Mouse (Mus musculus) hindbrain, embryonic 15.5 days (tissue): Measurements from ENCODE around the gene Fcgr4. TPM values are rescaled to one million over a fixed set of nuclear protein-coding genes. Genes with fewer than 3 reads are reported as not detected.

Experiments used
- ATAC-seq: fragments of 200-750 bp; cut with Nextera tagmentation; 2 replicates; pipeline ENCODE4 v1.8.0; 2017; ENCODE audit warnings: low read depth, moderate number of reproducible peaks, moderate TSS enrichment; ENCODE audit not compliant: low FRiP score
- H3K27ac ChIP-seq: fragments of 300-500 bp; sonication (generic); replicated peaks from 2 replicates; pipeline ENCODE4 v1.5.1; 2015; ENCODE audit warnings: mild to moderate bottlenecking, inconsistent platforms
- H3K27me3 ChIP-seq: fragments of 300-500 bp; sonication (generic); 2 replicates; pipeline ENCODE4 v1.6.1; 2015; ENCODE audit warnings: control low read depth, inconsistent platforms
- H3K36me3 ChIP-seq: fragments of 300-500 bp; sonication (generic); 2 replicates; pipeline ENCODE4 v1.6.1; 2015; ENCODE audit warnings: control low read depth, inconsistent platforms
- H3K4me1 ChIP-seq: fragments of 300-500 bp; sonication (generic); replicated peaks from 2 replicates; pipeline ENCODE4 v1.6.1; 2015; ENCODE audit warnings: control low read depth, inconsistent platforms
- H3K4me2 ChIP-seq: fragments of 300-500 bp; sonication (generic); 2 replicates; pipeline ENCODE4 v1.6.1; 2015; ENCODE audit warnings: moderate library complexity, mild to moderate bottlenecking, inconsistent platforms
- H3K4me3 ChIP-seq: fragments of 300-500 bp; sonication (generic); 2 replicates; pipeline ENCODE4 v1.5.1; 2015; ENCODE audit warnings: mild to moderate bottlenecking, inconsistent platforms
- H3K9ac ChIP-seq: fragments of 300-500 bp; sonication (generic); 2 replicates; pipeline ENCODE4 v1.6.1; 2015; ENCODE audit warnings: inconsistent platforms
- H3K9me3 ChIP-seq: fragments of 300-500 bp; sonication (generic); 2 replicates; pipeline ENCODE4 v1.6.1; 2016; ENCODE audit warnings: control low read depth, inconsistent platforms
- WGBS: fragments of 180-500 bp; shearing (Covaris S2); methylation state at CpG from one replicate; pipeline ENCODE4 v1.1.7; 2015; 5-methylcytosine and 5-hydroxymethylcytosine counted together
- polyA plus RNA-seq: library from polyadenylated mRNA; unstranded; fragments of >200 nt; fragmentation: Nextera tagmentation; extraction: Ambion mirVana; gene quantifications from 2 replicates; pipeline ENCODE4 v1.2.1, GENCODE M21; 2015

Gene Fcgr4
- polyA plus RNA-seq, 1 experiment from 2014 or later: 0.27 TPM

GRCm38 (mm10) chr1:171039135-171039534 lies 20.4 kb downstream of the Fcgr4 start:
- Histone ChIP-seq H3K27me3 (0 out of 2 replicates have a peak, but pooled peaks cover 6% of the 10 kb centered on the region), H3K27ac (no peak overlapping the region), H3K9me3 (no peaks in the 10 kb centered on the region), H3K4me1 (peaks cover 25% of the 10 kb centered on the region), H3K36me3 (no peaks in the 10 kb centered on the region), H3K9ac (no peak overlapping the region), H3K4me2 (peak overlapping the region; percentile 49), H3K4me3 (peak overlapping the region; percentile 99; the same call in 1 of the 2 replicates)
- 75% methylated on average over 6 of the region's 6 CpGs for WGBS
- ATAC-seq: no peak

- peaks cover 18% of the 10 kb centered on the region for H3K4me1 ChIP-seq
- H3K9me3 ChIP-seq: no peaks in the 10 kb centered on the region
- no peak overlapping the region for H3K27ac ChIP-seq
- 90% methylated on average over 7 of the region's 7 CpGs for WGBS
- H3K4me2 ChIP-seq: no peak overlapping the region
- H3K27me3 ChIP-seq: 0 out of 2 replicates have a peak, but pooled peaks cover 6% of the 10 kb centered on the region
- no peak for ATAC-seq
- H3K36me3 ChIP-seq: no peaks in the 10 kb centered on the region
- H3K9ac ChIP-seq: no peak overlapping the region
- no peak overlapping the region for H3K4me3 ChIP-seq
These were observed 21.2 kb downstream of the Fcgr4 start for GRCm38 (mm10) chr1:171039880-171040279.

DNA sequence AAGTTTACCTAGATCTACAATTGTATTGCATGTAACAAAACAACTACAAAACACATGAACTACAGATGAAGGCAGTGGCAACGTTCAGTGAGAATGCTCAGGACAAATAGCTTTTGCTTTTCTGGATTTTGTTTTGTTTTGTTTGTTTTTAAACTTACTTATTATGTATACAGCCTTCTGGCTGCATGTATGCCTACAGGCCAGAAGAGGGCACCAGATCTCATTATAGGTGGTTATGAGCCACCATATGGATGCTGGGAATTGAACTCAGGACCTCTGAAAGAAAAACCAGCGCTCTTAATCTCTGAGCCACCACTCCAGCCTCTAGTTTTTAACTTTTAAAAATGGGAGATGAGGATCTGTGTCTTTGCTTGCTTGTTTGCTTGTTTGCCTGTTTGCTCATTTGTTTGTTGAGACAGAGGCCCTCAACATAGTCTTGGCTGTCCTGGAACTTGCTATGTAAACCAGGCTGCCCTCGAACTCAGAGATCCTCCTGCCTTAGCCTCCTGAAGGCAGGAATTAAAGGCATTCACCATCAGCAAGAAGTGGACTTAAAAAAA lies 25.0 kb downstream of the Fcgr4 start:
- ATAC-seq: no peak
- Histone ChIP-seq H3K4me3 (peak overlapping the region; percentile 75), H3K4me2 (peak overlapping the region; percentile 51), H3K36me3 (no peaks in the 10 kb centered on the region), H3K9ac (peak overlapping the region; percentile 66), H3K9me3 (no peaks in the 10 kb centered on the region), H3K27ac (peak overlapping the region; percentile 90), H3K4me1 (peaks cover 7% of the 10 kb centered on the region; the same call in 1 of the 2 replicates), H3K27me3 (0 out of 2 replicates have a peak, but pooled peaks cover 6% of the 10 kb centered on the region)
- WGBS: 65% methylated on average over 3 of the region's 3 CpGs

DNA sequence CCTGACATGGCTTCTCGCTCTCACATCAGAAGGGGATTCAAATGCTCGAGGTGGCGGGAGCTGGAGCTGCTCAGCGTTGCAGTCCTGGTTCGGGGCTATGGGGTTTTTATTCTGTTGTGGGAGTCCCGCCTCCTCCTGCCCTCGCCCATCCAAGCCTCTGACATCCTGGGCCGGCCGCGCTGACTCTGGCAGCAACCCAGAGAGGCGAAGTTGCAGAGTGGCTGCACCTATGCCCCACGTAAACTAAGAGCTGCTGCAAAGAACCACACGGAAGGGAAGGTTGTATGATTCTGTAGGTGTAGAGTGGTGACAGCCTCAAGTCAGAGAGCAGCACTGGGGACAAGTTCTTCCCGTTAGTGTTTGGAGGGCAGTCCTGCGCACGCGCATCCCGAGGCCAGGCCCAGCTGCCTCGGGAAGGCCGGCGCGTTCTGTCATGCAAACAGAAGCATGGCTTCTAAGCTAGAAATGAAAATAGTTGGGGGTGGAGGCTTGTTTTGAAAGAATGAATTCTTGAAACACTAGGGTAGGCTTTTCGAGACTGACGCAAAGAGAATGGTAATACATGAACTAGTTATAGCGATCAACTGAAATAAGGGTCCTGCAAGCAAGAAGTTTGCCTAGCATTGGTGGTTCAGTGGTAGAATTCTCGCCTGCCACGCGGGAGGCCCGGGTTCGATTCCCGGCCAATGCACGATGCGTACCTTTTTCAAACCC lies 25.8 kb downstream of the Fcgr4 start:
- WGBS: under 1% methylated on average over 33 of the region's 33 CpGs
- peak overlapping the region; percentile 66 for H3K9ac ChIP-seq
- ATAC-seq: peak; percentile 97
- H3K4me2 ChIP-seq: peak overlapping the region; percentile 51
- H3K4me3 ChIP-seq: peak overlapping the region; percentile 75
- H3K9me3 ChIP-seq: no peaks in the 10 kb centered on the region
- H3K27me3 ChIP-seq: 0 out of 2 replicates have a peak, but pooled peaks cover 6% of the 10 kb centered on the region
- H3K4me1 ChIP-seq: peaks cover 7% of the 10 kb centered on the region; the same call in 1 of the 2 replicates
- peak overlapping the region; percentile 90 for H3K27ac ChIP-seq
- H3K36me3 ChIP-seq: no peaks in the 10 kb centered on the region

GRCm38 (mm10) chr1:171045079-171045465 lies 26.4 kb downstream of the Fcgr4 start:
- H3K9me3 ChIP-seq: no peaks in the 10 kb centered on the region
- H3K4me3 ChIP-seq: peak overlapping the region; percentile 75
- 0 out of 2 replicates have a peak overlapping the region, but pooled peaks have one; percentile 33 for H3K27ac ChIP-seq
- peak overlapping the region; percentile 51 for H3K4me2 ChIP-seq
- peaks cover 7% of the 10 kb centered on the region; the same call in 1 of the 2 replicates for H3K4me1 ChIP-seq
- 6% methylated on average over 14 of the region's 14 CpGs for WGBS
- H3K9ac ChIP-seq: peak overlapping the region; percentile 29
- 0 out of 2 replicates have a peak, but pooled peaks cover 4% of the 10 kb centered on the region for H3K27me3 ChIP-seq
- no peaks in the 10 kb centered on the region for H3K36me3 ChIP-seq
- peak; percentile 23 for ATAC-seq

- no peaks in the 10 kb centered on the region for H3K36me3 ChIP-seq
- no peaks in the 10 kb centered on the region for H3K27me3 ChIP-seq
- ATAC-seq: no peak
- H3K9ac ChIP-seq: no peak overlapping the region
- no peak overlapping the region for H3K4me2 ChIP-seq
- WGBS: 70% methylated on average over 3 of the region's 3 CpGs
- H3K4me3 ChIP-seq: no peak overlapping the region
- H3K9me3 ChIP-seq: no peaks in the 10 kb centered on the region
- H3K27ac ChIP-seq: no peak overlapping the region
- H3K4me1 ChIP-seq: peaks cover 7% of the 10 kb centered on the region; the same call in 1 of the 2 replicates
These were observed 27.8 kb downstream of the Fcgr4 start for GRCm38 (mm10) chr1:171046501-171046900.

DNA sequence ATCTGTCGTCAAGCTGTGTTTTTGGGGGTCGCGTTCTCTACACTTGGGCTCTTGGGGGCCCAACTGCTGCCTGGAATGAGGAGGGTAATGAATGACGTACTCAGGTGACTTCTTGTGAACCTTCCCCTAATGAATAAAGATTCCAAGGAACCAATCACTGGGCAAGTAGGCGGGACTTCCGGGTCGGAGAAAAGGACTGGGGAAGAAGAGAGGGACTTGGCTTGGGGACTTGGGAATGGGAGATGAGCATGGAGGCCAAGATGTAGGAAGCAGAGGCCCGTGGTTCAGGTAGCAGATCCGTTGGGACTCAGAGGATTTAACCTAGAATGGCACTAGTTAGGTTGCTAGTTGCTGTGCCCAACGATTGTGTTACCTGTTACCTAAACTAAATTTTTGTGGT lies 30.5 kb downstream of the Fcgr4 start:
- Histone ChIP-seq H3K9me3 (no peaks in the 10 kb centered on the region), H3K4me2 (peak overlapping the region; percentile 16; the same call in 1 of the 2 replicates), H3K27me3 (0 out of 2 replicates have a peak, but pooled peaks cover 2% of the 10 kb centered on the region), H3K4me1 (peaks cover 4% of the 10 kb centered on the region; the same call in 1 of the 2 replicates), H3K27ac (no peak overlapping the region), H3K9ac (no peak overlapping the region), H3K36me3 (no peaks in the 10 kb centered on the region), H3K4me3 (no peak overlapping the region)
- WGBS: 60% methylated on average over 10 of the region's 10 CpGs
- ATAC-seq: no peak

DNA sequence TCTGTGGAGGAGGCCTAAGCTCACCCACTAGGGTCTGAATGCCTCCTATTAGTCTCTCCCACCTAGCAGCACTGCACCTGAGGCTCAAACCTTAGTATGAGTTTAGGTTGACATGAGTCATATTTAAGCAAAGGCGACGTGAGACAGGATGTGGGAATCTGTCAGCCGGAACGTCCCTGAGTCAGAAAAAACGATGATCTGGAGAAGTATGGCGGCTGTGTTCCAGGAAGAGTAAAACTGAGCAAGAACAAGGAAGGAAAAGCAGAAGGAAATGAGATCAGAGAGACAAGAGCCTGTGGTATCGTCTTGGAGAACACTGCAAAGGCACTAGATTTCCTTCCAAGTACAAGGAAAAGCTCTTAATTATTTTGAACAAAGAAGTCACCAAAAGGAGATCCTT lies 32.1 kb downstream of the Fcgr4 start:
- H3K4me3 ChIP-seq: no peak overlapping the region
- WGBS: 88% methylated on average over 7 of the region's 7 CpGs
- H3K9me3 ChIP-seq: no peaks in the 10 kb centered on the region
- H3K36me3 ChIP-seq: no peaks in the 10 kb centered on the region
- H3K27ac ChIP-seq: no peak overlapping the region
- no peaks in the 10 kb centered on the region for H3K4me1 ChIP-seq
- ATAC-seq: no peak
- H3K4me2 ChIP-seq: no peak overlapping the region
- H3K9ac ChIP-seq: no peak overlapping the region
- 0 out of 2 replicates have a peak, but pooled peaks cover 2% of the 10 kb centered on the region for H3K27me3 ChIP-seq

DNA sequence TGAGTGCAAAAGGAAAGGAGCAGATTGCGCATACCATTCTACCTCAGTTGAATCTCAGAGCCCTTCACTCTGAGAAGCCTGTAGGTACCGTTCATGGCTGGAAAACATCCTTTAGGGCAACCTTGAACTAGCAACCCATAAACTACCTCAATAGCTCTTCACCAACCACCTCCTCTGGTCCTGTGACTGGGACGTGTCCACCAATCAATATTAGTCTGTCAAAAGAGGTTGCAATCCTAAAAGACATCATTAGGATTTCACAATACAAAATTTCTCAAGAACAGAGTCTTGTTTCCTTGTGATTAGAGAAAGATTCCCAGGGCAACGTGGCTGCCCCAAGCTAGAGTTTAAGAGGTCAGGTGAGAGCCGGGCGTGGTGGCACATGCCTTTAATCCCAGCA lies 34.6 kb downstream of the Fcgr4 start:
- 84% methylated on average over 6 of the region's 6 CpGs for WGBS
- no peak for ATAC-seq
- no peaks in the 10 kb centered on the region for H3K9me3 ChIP-seq
- H3K4me3 ChIP-seq: no peak overlapping the region
- H3K4me1 ChIP-seq: no peaks in the 10 kb centered on the region
- no peak overlapping the region for H3K27ac ChIP-seq
- no peak overlapping the region for H3K9ac ChIP-seq
- no peaks in the 10 kb centered on the region for H3K36me3 ChIP-seq
- no peak overlapping the region for H3K4me2 ChIP-seq
- H3K27me3 ChIP-seq: 0 out of 2 replicates have a peak, but pooled peaks cover 2% of the 10 kb centered on the region

- Histone ChIP-seq H3K4me3 (no peak overlapping the region), H3K4me2 (no peak overlapping the region), H3K36me3 (no peaks in the 10 kb centered on the region), H3K9ac (no peak overlapping the region), H3K27ac (no peak overlapping the region), H3K27me3 (0 out of 2 replicates have a peak, but pooled peaks cover 2% of the 10 kb centered on the region), H3K9me3 (no peaks in the 10 kb centered on the region), H3K4me1 (no peaks in the 10 kb centered on the region)
- ATAC-seq: no peak
- WGBS: 92% methylated on average over 5 of the region's 5 CpGs
These were observed 38.5 kb downstream of the Fcgr4 start for GRCm38 (mm10) chr1:171057253-171057652.

DNA sequence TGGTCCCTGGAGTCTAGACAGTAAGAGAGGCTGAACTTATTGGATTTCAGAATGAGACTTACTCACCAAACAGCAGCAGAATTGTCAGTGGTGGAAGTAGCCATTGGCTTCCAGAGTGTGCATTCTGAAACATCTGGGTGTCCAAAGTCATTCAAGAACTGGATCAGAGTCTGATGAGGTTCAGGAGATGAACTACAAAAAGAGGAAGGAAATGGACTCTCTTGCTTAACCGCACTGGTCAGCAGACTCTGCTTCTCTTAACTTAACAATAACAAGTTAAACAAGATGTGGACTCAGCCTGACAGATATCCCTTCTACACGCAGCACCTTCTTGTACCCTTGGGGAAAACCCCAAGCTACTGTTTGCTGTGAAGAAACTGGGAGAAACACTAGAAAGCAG lies 40.5 kb downstream of the Fcgr4 start:
- H3K4me2 ChIP-seq: no peak overlapping the region
- peaks cover 10% of the 10 kb centered on the region for H3K27me3 ChIP-seq
- no peak overlapping the region for H3K9ac ChIP-seq
- H3K4me1 ChIP-seq: peaks cover 4% of the 10 kb centered on the region; the same call in 1 of the 2 replicates
- no peaks in the 10 kb centered on the region for H3K36me3 ChIP-seq
- 91% methylated on average over 2 of the region's 2 CpGs for WGBS
- no peaks in the 10 kb centered on the region for H3K9me3 ChIP-seq
- no peak for ATAC-seq
- no peak overlapping the region for H3K4me3 ChIP-seq
- no peak overlapping the region for H3K27ac ChIP-seq

DNA sequence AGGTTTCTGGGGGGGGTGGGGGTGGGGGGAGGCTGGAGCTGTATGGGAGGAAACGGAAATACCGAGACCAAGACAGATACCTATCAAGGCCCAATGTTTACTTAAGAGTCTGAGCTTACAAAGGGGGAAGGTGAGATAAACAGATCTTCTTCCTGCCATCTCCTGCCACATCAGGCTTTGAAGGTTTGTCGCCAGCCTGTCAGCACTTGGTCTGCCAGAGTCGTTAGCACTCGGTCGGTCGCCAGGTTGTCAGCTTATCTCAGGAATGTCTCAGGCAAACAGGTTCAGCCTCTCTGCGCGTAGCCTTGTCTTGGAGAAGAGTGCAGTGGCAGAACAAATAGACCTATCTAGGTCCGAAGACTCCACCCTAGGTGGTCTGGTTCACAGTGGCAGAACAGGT lies 41.7 kb downstream of the Fcgr4 start:
- H3K27me3 ChIP-seq: peaks cover 17% of the 10 kb centered on the region
- H3K4me2 ChIP-seq: no peak overlapping the region
- no peaks in the 10 kb centered on the region for H3K36me3 ChIP-seq
- no peaks in the 10 kb centered on the region for H3K9me3 ChIP-seq
- H3K4me3 ChIP-seq: no peak overlapping the region
- 66% methylated on average over 10 of the region's 10 CpGs for WGBS
- no peak overlapping the region for H3K9ac ChIP-seq
- H3K27ac ChIP-seq: no peak overlapping the region
- H3K4me1 ChIP-seq: peaks cover 8% of the 10 kb centered on the region; the same call in 1 of the 2 replicates
- no peak for ATAC-seq
